In genomic region chr11:60942263-60943015, GRCm38 (mm10) we compare ENCODE assay signal across 16 mouse cellular contexts. TPM values are rescaled to one million over a fixed set of nuclear protein-coding genes. Genes with fewer than 3 reads are reported as not detected.
DNase-seq lines count a peak whose midpoint lies in the region; ATAC-seq and TF ChIP-seq lines count a peak whose summit lies in the region.
"Had no signal": no experiment of that assay in that cellular context is flagged by ENCODE, and none has a peak within 500 bp of the region (broad histone marks: within the 10 kb centered on the region; RNA-seq: fewer than 3 reads in every experiment).

No protein-coding gene starts in this region.

- H3K36me3 ChIP-seq in forebrain, embryonic 10.5 days (replicated peaks): peaks cover 58% of the 10 kb centered on the region
- peaks cover 8% of the 10 kb centered on the region; the same call in 1 of the 2 replicates for H3K36me3 ChIP-seq in forebrain, embryonic 16.5 days (ENCODE audit: control insufficient read depth, insufficient read depth)
- H3K36me3 ChIP-seq in kidney, embryonic 16.5 days (ENCODE audit: insufficient read depth, low read length): peaks cover 52% of the 10 kb centered on the region
- peaks cover 64% of the 10 kb centered on the region for H3K36me3 ChIP-seq in liver, postnatal 0 days (replicated peaks; ENCODE audit: insufficient read depth, low read length)
- H3K36me3 ChIP-seq in midbrain, embryonic 16.5 days (ENCODE audit: control insufficient read depth, insufficient read depth, low read length): peaks cover 23% of the 10 kb centered on the region

- TF ChIP-seq CTCF in liver, postnatal 0 days (IDR thresholded peaks at IDR 0.05; ENCODE audit: low read depth): no peak

- no peak overlapping the region for H3K9ac ChIP-seq in forebrain, embryonic 16.5 days (replicated peaks; ENCODE audit: low read depth, low read length)
- H3K9ac ChIP-seq in kidney, embryonic 16.5 days (replicated peaks; ENCODE audit: low read length): peak overlapping the region; percentile 2; the same call in 1 of the 2 replicates
- H3K9ac ChIP-seq in liver, postnatal 0 days (replicated peaks): peak overlapping the region; percentile 38
- H3K9ac ChIP-seq in midbrain, embryonic 16.5 days (ENCODE audit: low read depth, low read length): no peak overlapping the region
- H3K9ac ChIP-seq: forebrain, embryonic 12.5 days; limb, embryonic 12.5 days had no signal

- peak overlapping the region; percentile 42 for H3K27ac ChIP-seq in forebrain, embryonic 10.5 days
- no peak overlapping the region for H3K27ac ChIP-seq in forebrain, embryonic 16.5 days (ENCODE audit: low read length)
- H3K27ac ChIP-seq in kidney, embryonic 16.5 days (ENCODE audit: low read length): no peak overlapping the region; the same call in 1 of the 2 replicates
- peak overlapping the region; percentile 82 for H3K27ac ChIP-seq in liver, postnatal 0 days (ENCODE audit: low read depth)
- no peak overlapping the region for H3K27ac ChIP-seq in midbrain, embryonic 16.5 days (ENCODE audit: low read length)
- H3K27ac ChIP-seq: forebrain, embryonic 12.5 days; gastrocnemius, adult 2 months; limb, embryonic 12.5 days had no signal

- 92% methylated on average over 9 of the region's 9 CpGs for WGBS in forebrain, embryonic 10.5 days
- 93% methylated on average over 9 of the region's 9 CpGs for WGBS in forebrain, embryonic 16.5 days
- 78% methylated on average over 9 of the region's 9 CpGs for WGBS in kidney, embryonic 16.5 days
- 58% methylated on average over 9 of the region's 9 CpGs for WGBS in liver, postnatal 0 days (ENCODE audit: insufficient replicate concordance)
- 95% methylated on average over 9 of the region's 9 CpGs for WGBS in midbrain, embryonic 16.5 days

- no peak overlapping the region for H3K4me2 ChIP-seq in forebrain, embryonic 16.5 days (ENCODE audit: low read length)
- H3K4me2 ChIP-seq in kidney, embryonic 16.5 days (replicated peaks; ENCODE audit: low read depth, low read length): no peak overlapping the region
- peak overlapping the region; percentile 45 for H3K4me2 ChIP-seq in liver, postnatal 0 days (ENCODE audit: low read depth, low read length)
- no peak overlapping the region for H3K4me2 ChIP-seq in midbrain, embryonic 16.5 days (ENCODE audit: low read length)
- H3K4me2 ChIP-seq: forebrain, embryonic 12.5 days; limb, embryonic 12.5 days had no signal

- H3K27me3 ChIP-seq in forebrain, embryonic 10.5 days (ENCODE audit: poor library complexity, severe bottlenecking): no peaks in the 10 kb centered on the region
- H3K27me3 ChIP-seq in forebrain, embryonic 16.5 days (replicated peaks; ENCODE audit: control insufficient read depth, insufficient read depth, low read length): no peaks in the 10 kb centered on the region
- H3K27me3 ChIP-seq in kidney, embryonic 16.5 days (ENCODE audit: insufficient read depth, low read length): no peaks in the 10 kb centered on the region
- no peaks in the 10 kb centered on the region for H3K27me3 ChIP-seq in liver, postnatal 0 days (ENCODE audit: insufficient read depth, low read length)
- H3K27me3 ChIP-seq in midbrain, embryonic 16.5 days (ENCODE audit: control insufficient read depth, insufficient read depth, low read depth, low read length): no peaks in the 10 kb centered on the region
- H3K27me3 ChIP-seq: forebrain, embryonic 12.5 days; limb, embryonic 12.5 days had no signal

- H3K4me3 ChIP-seq in forebrain, embryonic 10.5 days: no peak overlapping the region
- no peak overlapping the region for H3K4me3 ChIP-seq in forebrain, embryonic 16.5 days (replicated peaks; ENCODE audit: low read length)
- no peak overlapping the region for H3K4me3 ChIP-seq in kidney, embryonic 16.5 days (ENCODE audit: low read length)
- no peak overlapping the region for H3K4me3 ChIP-seq in liver, postnatal 0 days (ENCODE audit: low read depth, low read length)
- H3K4me3 ChIP-seq in midbrain, embryonic 16.5 days (ENCODE audit: low read depth, low read length): no peak overlapping the region
- H3K4me3 ChIP-seq: forebrain, embryonic 12.5 days; gastrocnemius, adult 2 months; hindbrain, embryonic 10.5 days; limb, embryonic 12.5 days had no signal

- no peaks in the 10 kb centered on the region for H3K9me3 ChIP-seq in forebrain, embryonic 10.5 days
- no peaks in the 10 kb centered on the region for H3K9me3 ChIP-seq in forebrain, embryonic 16.5 days (ENCODE audit: control insufficient read depth, low read length)
- H3K9me3 ChIP-seq in kidney, embryonic 16.5 days (ENCODE audit: low read length): no peaks in the 10 kb centered on the region
- no peaks in the 10 kb centered on the region for H3K9me3 ChIP-seq in liver, postnatal 0 days (ENCODE audit: low read length)
- H3K9me3 ChIP-seq in midbrain, embryonic 16.5 days (replicated peaks; ENCODE audit: control insufficient read depth, low read length, poor library complexity, severe bottlenecking): no peaks in the 10 kb centered on the region
- H3K9me3 ChIP-seq: forebrain, embryonic 12.5 days; hindbrain, embryonic 10.5 days; limb, embryonic 12.5 days had no signal

- DNase-seq in forebrain, embryonic 10.5 days (ENCODE audit: extremely low spot score, low spot score): no peak
- peak; percentile 67 for DNase-seq in kidney, adult 9 months
- DNase-seq in kidney, postnatal 4 days: no peak
- no peak for DNase-seq in liver, postnatal 0 days
- DNase-seq in adrenal gland, postnatal 25 days: no peak
- DNase-seq: cerebellum, adult 2 months; gastrocnemius, adult 2 months; layer of hippocampus, postnatal 36 days; lung, postnatal 36 days; thymus, adult 18-20 months had no signal

- no peak for TF ChIP-seq EP300 in liver, postnatal 0 days (IDR thresholded peaks at IDR 0.05; ENCODE audit: low read depth)

- no peak for ATAC-seq in forebrain, embryonic 16.5 days
- no peak for ATAC-seq in kidney, embryonic 16.5 days (ENCODE audit: low FRiP score, low TSS enrichment)
- peak; percentile 73 for ATAC-seq in liver, postnatal 0 days
- ATAC-seq in midbrain, embryonic 16.5 days: no peak

- peaks cover 32% of the 10 kb centered on the region for H3K4me1 ChIP-seq in forebrain, embryonic 10.5 days
- H3K4me1 ChIP-seq in forebrain, embryonic 16.5 days (replicated peaks; ENCODE audit: control insufficient read depth, insufficient read depth, low read length): no peaks in the 10 kb centered on the region
- H3K4me1 ChIP-seq in kidney, embryonic 16.5 days (ENCODE audit: insufficient read depth, low read length): peaks cover 30% of the 10 kb centered on the region
- H3K4me1 ChIP-seq in liver, postnatal 0 days (ENCODE audit: insufficient read depth): peaks cover 38% of the 10 kb centered on the region
- no peaks in the 10 kb centered on the region for H3K4me1 ChIP-seq in midbrain, embryonic 16.5 days (ENCODE audit: control insufficient read depth, insufficient read depth, low read length)

RNA-seq across cellular contexts. Expression of gene Map2k3, which starts 10.6 kb away (rescaled TPM):
- polyA plus RNA-seq in forebrain, embryonic 10.5 days (2016; fragmentation: Nextera tagmentation; extraction: Ambion mirVana): 67.0 and 73.2 TPM in 2 replicates
- polyA plus RNA-seq in forebrain, embryonic 16.5 days (2015; fragmentation: Nextera tagmentation; extraction: Ambion mirVana): 33.6 and 38.1 TPM in 2 replicates
- polyA plus RNA-seq in kidney, embryonic 16.5 days (2015; fragmentation: Nextera tagmentation; extraction: Ambion mirVana): 138 and 142 TPM in 2 replicates
- polyA plus RNA-seq in liver, postnatal 0 days (2015; fragmentation: Nextera tagmentation; extraction: Ambion mirVana): 61.7 and 66.5 TPM in 2 replicates
- 27.1 and 29.5 TPM in 2 replicates for polyA plus RNA-seq in midbrain, embryonic 16.5 days (2015; fragmentation: Nextera tagmentation; extraction: Ambion mirVana)
- 128 and 161 TPM in 2 replicates for total RNA-seq in adrenal gland, postnatal 25 days (2021)

RNA-seq across cellular contexts. Expression of gene Natd1, which starts 27.9 kb away (rescaled TPM):
- polyA plus RNA-seq in forebrain, embryonic 10.5 days (2016; fragmentation: Nextera tagmentation; extraction: Ambion mirVana): 20.1 and 23.0 TPM in 2 replicates
- polyA plus RNA-seq in forebrain, embryonic 16.5 days (2015; fragmentation: Nextera tagmentation; extraction: Ambion mirVana): 32.5 and 35.0 TPM in 2 replicates
- polyA plus RNA-seq in kidney, embryonic 16.5 days (2015; fragmentation: Nextera tagmentation; extraction: Ambion mirVana): 29.9 and 31.2 TPM in 2 replicates
- 6.0 and 6.2 TPM in 2 replicates for polyA plus RNA-seq in liver, postnatal 0 days (2015; fragmentation: Nextera tagmentation; extraction: Ambion mirVana)
- 24.9 and 26.5 TPM in 2 replicates for polyA plus RNA-seq in midbrain, embryonic 16.5 days (2015; fragmentation: Nextera tagmentation; extraction: Ambion mirVana)
- 21.5 and 27.5 TPM in 2 replicates for total RNA-seq in adrenal gland, postnatal 25 days (2021)

Comparison
In these comparisons a context has a peak if more than half of its experiments do, and no peak if none do; other contexts are left out.
1. H3K27ac ChIP-seq: peak in forebrain, embryonic 10.5 days (single experiment) and liver, postnatal 0 days (single experiment); none in forebrain, embryonic 16.5 days (single experiment), kidney, embryonic 16.5 days (single experiment) and midbrain, embryonic 16.5 days (single experiment).
2. H3K9ac ChIP-seq: peak in kidney, embryonic 16.5 days (single experiment) and liver, postnatal 0 days (single experiment); none in forebrain, embryonic 16.5 days (single experiment) and midbrain, embryonic 16.5 days (single experiment).